Mouse (Mus musculus): ENCODE results near the gene Pfkm.

- TF ChIP-seq POLR2A (IDR thresholded peaks at IDR 0.05; ENCODE audit: borderline replicate concordance, extremely low read depth, low read depth, low read length) (no peak), CTCF (IDR thresholded peaks at IDR 0.05; ENCODE audit: insufficient read depth, low read length) (no peak)
Measured at GRCm38 (mm10) chr15:98088889-98089288, 3.5 kb upstream of the Pfkm start.

Data from lung, adult 2 months (tissue).